Mouse (Mus musculus) liver, adult 2 months (tissue): ENCODE measurements around the gene Reep3. TPM values are rescaled to one million over a fixed set of nuclear protein-coding genes. Genes with fewer than 3 reads are reported as not detected.

Source experiments
- DNase-seq: peaks from one replicate; pipeline ENCODE4 v3.0.0-alpha.2; 2011; ENCODE audit warnings: low read depth, low spot score; ENCODE audit errors: extremely low read depth
- H3K27ac ChIP-seq: fragments of 200-500 bp; replicated peaks from 2 replicates; pipeline ENCODE4 v1.5.1; 2012; ENCODE audit warnings: low read depth, mild to moderate bottlenecking, control low read depth, inconsistent platforms, low read length; ENCODE audit not compliant: insufficient read depth
- H3K27me3 ChIP-seq: fragments of 200-500 bp; 2 replicates; pipeline ENCODE4 v1.6.1; 2012; ENCODE audit warnings: mild to moderate bottlenecking, moderate library complexity, low read length, inconsistent platforms; ENCODE audit not compliant: control insufficient read depth, insufficient read depth
- H3K36me3 ChIP-seq: fragments of 200-500 bp; 2 replicates; pipeline ENCODE4 v1.6.1; 2012; ENCODE audit warnings: low read length, inconsistent platforms; ENCODE audit not compliant: control insufficient read depth, insufficient read depth
- H3K4me1 ChIP-seq: fragments of 200-500 bp; 2 replicates; pipeline ENCODE4 v1.6.1; 2011; ENCODE audit warnings: low read length; ENCODE audit not compliant: control insufficient read depth, insufficient read depth
- H3K4me3 ChIP-seq: fragments of 200-500 bp; 2 replicates; pipeline ENCODE4 v1.5.1; 2011; ENCODE audit warnings: low read depth, mild to moderate bottlenecking, control low read depth, low read length, moderate library complexity; ENCODE audit not compliant: insufficient read depth
- H3K79me2 ChIP-seq: fragments of 200-500 bp; 2 replicates; pipeline ENCODE4 v1.6.1; 2012; ENCODE audit warnings: inconsistent platforms, mild to moderate bottlenecking, low read length, moderate library complexity; ENCODE audit not compliant: control insufficient read depth, insufficient read depth
- H3K9ac ChIP-seq: fragments of 200-500 bp; 2 replicates; pipeline ENCODE4 v1.6.1; 2012; ENCODE audit warnings: low read depth, mild to moderate bottlenecking, control low read depth, inconsistent platforms, low read length
- CTCF ChIP-seq: fragments of 200-500 bp; IDR thresholded peaks from 2 replicates; pipeline ENCODE4 v1.5.1; 2011; ENCODE audit warnings: low read depth, low read length, control low read depth
- POLR2A ChIP-seq: fragments of 200-500 bp; IDR thresholded peaks from 2 replicates; pipeline ENCODE4 v1.6.1; 2011; ENCODE audit warnings: low read length, control low read depth; ENCODE audit not compliant: insufficient read depth; ENCODE audit errors: extremely low read depth
- WGBS: fragments of 180-500 bp; shearing (Covaris S2); methylation state at CpG from one replicate; pipeline ENCODE4 v1.1.7; 2018; 5-methylcytosine and 5-hydroxymethylcytosine counted together
- polyA plus RNA-seq: library from polyadenylated mRNA; depleted of rRNA; stranded (reverse); fragments of >200 nt; gene quantifications from 2 replicates; pipeline ENCODE4 v1.2.3, GENCODE M21; 2012
- total RNA-seq: library from RNA; depleted of rRNA; stranded (reverse); fragments of >200 nt; gene quantifications from 2 replicates; pipeline ENCODE4 v1.2.3, GENCODE M21; 2014

Reep3 gene
- total and polyA plus RNA-seq, 2 experiments: 21.6 to 36.1 TPM

DNA sequence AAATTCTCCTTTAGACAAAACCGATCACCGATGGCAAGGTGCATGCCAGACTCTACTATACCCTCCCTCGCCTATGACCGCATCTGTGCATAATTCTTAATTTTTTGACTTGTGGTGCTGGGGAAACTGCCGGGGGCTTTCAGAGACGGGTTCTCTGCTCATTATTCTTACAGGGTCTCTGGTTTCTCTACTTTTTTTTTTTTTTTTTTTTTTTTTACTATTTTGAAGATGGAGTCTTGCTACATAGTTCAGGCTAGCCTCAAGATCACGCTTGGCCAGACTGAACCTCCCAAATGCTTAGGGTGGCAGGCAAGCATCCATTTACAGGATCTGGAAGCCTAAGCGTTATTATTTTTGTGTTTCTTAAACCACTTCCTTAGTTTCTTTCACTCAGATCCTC is 23.2 kb downstream of the Reep3 start:
- Histone ChIP-seq H3K27ac (no peak overlapping the region), H3K4me3 (no peak overlapping the region), H3K79me2 (peaks cover 31% of the 10 kb centered on the region; the same call in 1 of the 2 replicates), H3K27me3 (no peaks in the 10 kb centered on the region), H3K4me1 (0 out of 2 replicates have a peak, but pooled peaks cover 3% of the 10 kb centered on the region), H3K9ac (no peak overlapping the region), H3K36me3 (no peaks in the 10 kb centered on the region)
- TF ChIP-seq CTCF (no peak), POLR2A (no peak)
- no peak for DNase-seq
- WGBS: 96% methylated on average over 8 of the region's 8 CpGs

DNA sequence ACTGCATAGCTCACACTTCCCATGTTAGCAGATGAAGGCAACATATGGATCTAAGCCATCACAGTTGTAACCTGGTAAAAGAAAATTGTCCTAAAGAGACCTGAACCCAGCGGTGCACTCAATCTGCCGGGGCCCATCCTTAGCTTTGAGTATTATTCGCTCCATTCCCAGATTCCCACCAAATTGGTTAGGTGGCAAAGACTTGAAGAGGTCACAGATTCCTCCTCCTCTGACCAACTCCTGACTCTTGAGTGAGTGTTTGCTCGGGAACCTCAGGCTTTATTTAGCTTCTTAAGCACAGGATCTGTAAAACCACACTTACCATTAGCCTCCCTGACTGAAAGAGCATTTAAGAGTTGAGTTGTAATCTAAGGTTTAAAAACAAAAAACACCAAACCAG is 24.1 kb downstream of the Reep3 start:
- Histone ChIP-seq H3K36me3 (no peaks in the 10 kb centered on the region), H3K9ac (no peak overlapping the region), H3K4me3 (no peak overlapping the region), H3K4me1 (0 out of 2 replicates have a peak, but pooled peaks cover 3% of the 10 kb centered on the region), H3K27me3 (no peaks in the 10 kb centered on the region), H3K79me2 (peaks cover 31% of the 10 kb centered on the region; the same call in 1 of the 2 replicates), H3K27ac (no peak overlapping the region)
- no peak for TF ChIP-seq CTCF
- no peak for TF ChIP-seq POLR2A
- WGBS: 92% methylated on average over 4 of the region's 4 CpGs
- DNase-seq: no peak

GRCm38 (mm10) chr10:67071884-67072283 is 24.9 kb downstream of the Reep3 start:
- DNase-seq: no peak
- TF ChIP-seq CTCF: no peak
- TF ChIP-seq POLR2A: no peak
- Histone ChIP-seq H3K4me1 (0 out of 2 replicates have a peak, but pooled peaks cover 5% of the 10 kb centered on the region), H3K4me3 (no peak overlapping the region), H3K36me3 (no peaks in the 10 kb centered on the region), H3K27me3 (no peaks in the 10 kb centered on the region), H3K9ac (no peak overlapping the region), H3K27ac (no peak overlapping the region), H3K79me2 (peaks cover 36% of the 10 kb centered on the region; the same call in 1 of the 2 replicates)
- 83% methylated on average over 5 of the region's 5 CpGs for WGBS

- no peaks in the 10 kb centered on the region for H3K36me3 ChIP-seq
- no peak overlapping the region for H3K4me3 ChIP-seq
- TF ChIP-seq CTCF (no peak), POLR2A (no peak)
- WGBS: 81% methylated on average over 4 of the region's 4 CpGs
- peaks cover 7% of the 10 kb centered on the region; the same call in 1 of the 2 replicates for H3K4me1 ChIP-seq
- no peak for DNase-seq
- 0 out of 2 replicates have a peak overlapping the region, but pooled peaks have one; percentile 16 for H3K27ac ChIP-seq
- H3K9ac ChIP-seq: no peak overlapping the region
- H3K27me3 ChIP-seq: no peaks in the 10 kb centered on the region
- peaks cover 35% of the 10 kb centered on the region; the same call in 1 of the 2 replicates for H3K79me2 ChIP-seq
Observed at GRCm38 (mm10) chr10:67071389-67071788, 25.4 kb downstream of the Reep3 start.

DNA sequence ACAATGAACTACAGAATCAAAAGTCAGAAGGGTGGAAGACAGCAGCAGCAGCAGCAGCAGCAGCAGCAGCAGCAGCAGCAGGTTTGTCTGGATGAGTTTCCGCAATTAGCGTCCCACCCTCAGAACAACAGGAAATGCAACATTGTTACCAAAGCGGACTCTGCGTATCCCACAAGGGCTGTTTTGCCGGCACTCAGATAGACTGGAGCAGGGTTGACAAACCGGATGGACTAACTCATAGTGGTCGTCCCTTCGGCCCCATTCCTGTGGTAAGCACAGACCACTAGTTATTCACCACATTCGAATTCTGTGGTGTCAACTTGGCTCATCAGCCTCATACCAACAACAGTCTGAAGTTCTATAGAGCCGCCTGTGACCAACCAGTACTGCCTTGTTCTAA is 27.7 kb downstream of the Reep3 start:
- Histone ChIP-seq H3K36me3 (no peaks in the 10 kb centered on the region), H3K79me2 (peaks cover 42% of the 10 kb centered on the region; the same call in 1 of the 2 replicates), H3K27me3 (no peaks in the 10 kb centered on the region), H3K9ac (no peak overlapping the region; the same call in 1 of the 2 replicates), H3K27ac (peak overlapping the region; percentile 58; the same call in 1 of the 2 replicates), H3K4me1 (peaks cover 17% of the 10 kb centered on the region), H3K4me3 (no peak overlapping the region; the same call in 1 of the 2 replicates)
- TF ChIP-seq CTCF (no peak), POLR2A (no peak)
- 79% methylated on average over 10 of the region's 10 CpGs for WGBS
- no peak for DNase-seq

DNA sequence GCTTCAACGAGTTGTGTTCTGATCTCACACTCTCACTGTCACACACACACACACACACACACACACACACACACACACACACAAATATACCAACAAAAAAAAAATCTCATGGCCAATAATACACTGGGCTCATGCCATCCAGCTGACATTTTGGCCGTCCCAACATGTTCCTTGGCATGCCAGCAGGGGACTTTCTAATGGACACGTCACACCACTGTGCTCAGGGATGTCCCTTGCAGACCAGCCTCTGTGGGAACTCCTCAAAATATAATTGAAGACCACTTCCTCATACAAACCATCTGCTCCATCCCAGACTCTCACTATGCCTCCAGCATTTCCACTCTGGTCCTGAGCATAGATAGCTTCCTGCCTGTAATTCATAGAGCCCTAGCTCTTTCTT is 30.3 kb downstream of the Reep3 start:
- peak; percentile 38 for DNase-seq
- Histone ChIP-seq H3K4me3 (no peak overlapping the region), H3K27ac (no peak overlapping the region), H3K4me1 (peaks cover 22% of the 10 kb centered on the region), H3K27me3 (no peaks in the 10 kb centered on the region), H3K9ac (no peak overlapping the region), H3K36me3 (no peaks in the 10 kb centered on the region; the same call in 1 of the 2 replicates), H3K79me2 (peaks cover 37% of the 10 kb centered on the region; the same call in 1 of the 2 replicates)
- 41% methylated on average over 3 of the region's 3 CpGs for WGBS
- TF ChIP-seq CTCF: peak; percentile 41; the same call in 1 of the 2 replicates
- TF ChIP-seq POLR2A: no peak
